Mouse (Mus musculus): ENCODE results near the gene Cept1.
"Not testable (repeated sequence)": the region's sequence is repeated elsewhere in the genome, so short reads cannot be mapped to it uniquely, and the experiment has no call there.

The Cept1 gene

DNA sequence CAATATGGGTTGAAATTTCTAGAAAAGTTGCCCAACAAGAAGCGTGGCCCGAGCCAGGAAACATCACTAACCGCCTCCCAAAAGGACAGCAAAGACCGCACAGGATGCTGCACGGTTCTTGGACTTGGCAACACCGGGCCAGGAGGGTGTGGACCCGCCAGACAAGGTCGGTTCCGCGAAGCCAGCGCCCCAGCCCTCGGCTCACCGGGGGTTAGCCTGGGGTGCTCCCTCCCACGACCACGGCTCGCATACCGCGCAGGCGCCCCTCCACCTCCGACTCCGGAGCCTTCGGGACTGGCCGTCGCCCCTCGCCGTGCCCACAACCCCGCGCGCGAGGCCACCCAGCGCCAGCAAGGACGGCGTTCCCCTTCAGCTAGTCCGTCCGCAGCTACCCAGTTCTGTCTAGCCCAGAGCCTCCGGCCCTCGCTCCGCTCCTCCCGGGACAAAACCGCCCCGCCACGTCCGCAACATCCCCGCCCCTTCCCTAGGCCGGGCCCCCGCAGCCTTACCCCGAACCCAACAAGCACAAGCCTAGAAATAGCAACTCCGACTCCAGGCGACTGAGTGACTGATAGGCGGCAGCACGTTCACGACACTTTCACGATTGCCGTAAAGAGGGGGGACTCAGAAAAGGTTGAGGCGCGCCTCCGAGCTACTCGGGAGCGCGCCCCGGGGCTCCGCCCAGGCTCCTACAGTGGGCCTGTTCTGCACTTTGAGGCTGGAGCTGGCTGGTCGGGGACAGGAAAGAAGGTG is at the start of gene Cept1, which contains the start of gene Dram2:
Gene Cept1 (minus strand): TSS at position 632 of the 753 bp plus-strand sequence.
Gene Dram2 (plus strand): TSS at position 628 of the 753 bp plus-strand sequence.
- DNase-seq (ENCODE audit: low spot score in 2 of 2), result peak; percentile 71 to 88

DNA sequence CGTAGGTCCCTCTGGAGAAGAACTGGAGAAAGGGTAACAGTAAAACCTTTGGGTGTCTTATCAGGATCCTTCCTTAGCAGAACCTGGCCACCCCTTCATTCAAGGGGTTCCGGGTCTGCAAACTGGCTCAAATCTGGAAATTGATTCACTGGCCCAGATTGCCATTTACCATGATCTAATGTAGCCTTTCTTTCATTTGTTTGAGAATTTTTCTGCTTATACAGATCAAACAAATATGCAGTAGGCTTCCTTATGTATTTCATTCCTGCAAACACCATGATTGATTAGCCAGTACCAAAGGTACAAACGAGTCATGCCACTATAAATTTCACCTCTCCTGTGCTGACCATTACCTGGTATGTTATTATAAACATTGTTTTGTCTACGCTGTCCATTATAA is 46.0 kb upstream of the Cept1 start:
- DNase-seq (ENCODE audit: low spot score in 2 of 2), result not testable (repeated sequence)

DNA sequence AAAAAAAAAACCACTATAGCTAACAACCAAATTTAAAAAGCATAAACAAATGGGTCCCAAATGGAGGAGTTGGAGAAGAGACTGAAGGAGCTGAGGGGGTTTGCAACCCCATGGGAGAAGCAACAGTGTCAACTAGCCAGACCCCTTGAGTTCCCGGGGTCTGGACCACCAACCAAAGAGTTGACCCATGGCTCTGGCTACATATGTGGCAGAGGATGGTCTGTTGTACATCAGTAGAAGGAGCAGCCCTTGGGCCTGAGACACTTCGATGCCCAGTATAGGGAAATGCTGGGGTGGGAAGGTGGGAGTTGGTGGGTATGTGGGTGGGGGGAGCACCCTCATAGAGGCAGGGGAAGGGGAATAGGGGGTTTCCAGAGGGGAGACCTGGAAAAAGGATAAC is 31.7 kb upstream of the Cept1 start:
- no peak for DNase-seq (ENCODE audit: low spot score in 2 of 2)

DNA sequence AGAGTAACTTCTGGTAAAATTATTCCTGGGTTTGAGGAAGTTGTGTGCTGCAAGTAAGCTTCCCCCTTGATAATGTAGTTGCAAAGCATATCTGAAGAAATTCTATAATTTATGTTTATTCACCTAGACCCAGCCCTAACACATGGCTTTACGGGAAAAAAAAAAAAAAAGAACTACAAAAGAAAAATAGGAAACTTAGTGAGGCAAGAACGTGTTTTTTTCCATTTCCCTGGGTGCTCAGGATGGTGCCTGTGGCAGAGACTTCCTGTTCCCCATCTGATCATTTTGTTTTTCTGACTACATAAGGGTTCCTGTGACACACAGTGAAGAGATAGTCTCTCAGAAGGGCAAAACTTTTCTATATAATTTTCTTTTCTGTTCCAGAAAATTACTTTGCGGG is 25.6 kb upstream of the Cept1 start:
- no peak for DNase-seq (ENCODE audit: low spot score in 2 of 2)

DNA sequence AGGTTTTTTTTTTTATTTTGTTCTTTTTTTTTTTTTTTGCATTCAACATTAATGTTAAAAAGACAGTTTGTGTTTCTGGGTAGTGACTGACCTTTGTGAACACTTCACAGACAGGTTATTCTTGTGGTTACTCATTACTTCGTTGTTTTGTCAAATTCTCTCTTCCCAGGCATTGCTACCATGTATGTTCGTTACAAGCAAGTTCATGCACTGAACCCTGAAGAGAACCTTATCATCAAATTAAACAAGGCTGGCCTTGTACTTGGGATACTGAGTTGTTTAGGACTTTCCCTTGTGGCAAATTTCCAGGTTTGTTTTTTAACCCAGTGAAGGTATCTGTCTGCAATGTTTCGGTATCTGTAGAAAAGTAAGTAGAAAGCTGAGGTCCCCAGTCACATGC is 18.3 kb upstream of the Cept1 start:
- DNase-seq (ENCODE audit: low spot score in 2 of 2), result no peak

DNA sequence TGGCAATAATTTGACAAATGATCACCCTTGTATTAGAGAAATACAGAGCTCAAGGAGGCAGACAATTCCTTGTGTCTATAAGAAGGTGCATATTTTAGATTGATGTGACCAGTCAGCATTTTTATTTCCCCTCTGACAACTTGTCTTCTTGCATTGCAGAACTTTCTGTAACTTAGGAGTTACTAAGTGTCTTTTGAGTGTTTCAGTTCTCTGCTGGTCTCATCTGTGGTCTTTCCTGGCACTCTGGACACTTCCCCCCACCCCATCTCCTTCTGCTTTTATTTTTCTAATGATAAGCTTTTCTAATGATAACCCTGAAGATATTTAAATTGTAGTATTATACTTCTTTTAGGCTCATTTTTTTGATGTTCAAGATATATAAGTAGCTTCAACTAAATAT is 10.7 kb upstream of the Cept1 start:
- DNase-seq (ENCODE audit: low spot score in 2 of 2), result no peak

DNA sequence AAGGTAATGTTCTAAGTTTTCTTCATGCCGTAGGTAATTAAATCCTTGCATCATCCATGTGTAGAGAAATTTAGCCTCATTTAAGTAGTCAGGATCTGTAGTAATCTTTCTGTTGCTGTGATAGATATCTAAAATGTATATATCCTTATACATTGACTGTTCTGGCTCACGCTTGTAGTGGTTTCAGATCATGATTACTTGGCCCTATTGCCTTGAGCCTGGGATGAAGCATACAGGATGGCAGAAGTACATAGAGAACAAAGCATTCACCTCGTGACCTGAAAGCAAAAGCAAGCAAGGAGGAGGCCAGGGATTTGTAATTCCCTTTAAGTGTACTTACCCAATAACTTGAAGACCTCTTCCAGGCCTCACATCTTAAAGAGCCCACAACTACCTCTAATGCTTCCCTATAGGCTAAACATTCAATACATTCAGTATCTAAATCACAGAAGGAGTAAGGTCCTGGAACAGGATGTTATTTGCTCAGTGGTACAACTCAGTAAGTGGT is 8.2 kb upstream of the Cept1 start:
- DNase-seq (ENCODE audit: low spot score in 2 of 2), result no peak

DNA sequence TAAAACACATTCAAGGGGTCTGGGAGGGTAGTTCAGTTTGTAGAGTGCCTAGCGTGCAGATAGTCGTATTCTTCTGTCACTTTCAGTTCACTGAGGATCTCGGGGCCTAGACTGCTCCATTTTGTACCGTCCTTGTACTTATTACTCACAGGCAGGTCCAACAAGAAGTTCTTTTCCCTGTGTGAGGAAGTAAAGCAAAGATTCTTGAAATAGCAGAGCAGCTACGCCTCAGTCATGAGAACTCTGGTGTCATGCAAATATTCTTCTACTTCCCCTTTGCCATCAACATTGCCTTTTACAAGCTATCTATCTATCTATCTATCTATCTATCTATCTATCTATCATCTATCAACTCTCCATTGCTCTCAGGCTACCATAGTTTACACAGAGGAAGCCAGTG is 5.8 kb upstream of the Cept1 start:
- no peak for DNase-seq (ENCODE audit: low spot score in 2 of 2)

DNA sequence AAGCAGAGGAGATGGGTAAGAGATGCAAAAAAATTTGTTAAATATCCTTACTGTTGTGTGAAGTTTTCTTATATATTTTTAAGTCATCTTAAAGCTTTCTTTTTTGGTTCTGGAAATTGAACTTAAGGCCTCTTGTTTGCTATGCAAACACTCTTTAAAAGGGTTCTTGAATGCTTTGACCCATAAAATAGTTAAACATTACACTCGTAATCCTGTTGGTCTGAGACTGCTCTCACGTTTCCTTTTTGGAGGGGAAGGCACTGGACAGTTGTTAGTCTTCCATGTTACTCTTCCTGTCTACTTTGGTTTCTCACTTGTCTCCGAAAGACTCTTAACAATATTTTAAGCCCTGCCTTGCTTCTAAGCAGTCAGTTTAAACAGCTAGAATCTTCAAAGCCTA is 1.4 kb upstream of the Cept1 start:
- DNase-seq (ENCODE audit: low spot score in 2 of 2), result no peak

DNA sequence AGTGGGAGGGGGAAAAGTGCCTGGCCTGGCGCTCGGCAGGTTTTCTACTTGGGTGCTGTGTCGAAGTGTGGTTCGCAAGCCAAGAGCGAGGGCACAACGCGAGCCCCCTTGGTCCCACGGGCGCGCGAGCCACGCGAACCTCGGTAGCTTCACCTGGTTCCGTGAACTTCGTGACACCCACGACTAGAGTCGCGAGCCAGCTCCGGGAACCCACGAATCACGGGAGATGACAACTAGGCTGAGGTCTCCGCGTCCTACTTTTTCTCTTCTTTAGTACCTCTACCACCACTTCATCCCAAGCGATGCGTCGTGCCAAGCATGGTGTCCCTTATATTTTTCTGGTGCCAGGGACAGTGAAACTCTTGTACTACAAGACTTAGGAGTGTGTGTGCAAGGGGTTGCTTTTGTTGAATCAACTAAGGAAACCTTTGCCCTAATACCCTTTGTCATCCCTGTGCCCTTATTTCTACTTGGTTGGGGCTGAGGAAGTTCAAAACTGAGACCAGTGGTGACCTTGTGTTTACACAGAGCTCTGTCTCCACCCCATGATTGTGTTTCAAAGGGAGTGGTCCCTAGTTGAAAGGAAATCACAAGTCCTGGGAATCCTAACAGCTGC is 430 bp upstream of the Cept1 start:
- DNase-seq (ENCODE audit: low spot score in 2 of 2), result no peak

DNA sequence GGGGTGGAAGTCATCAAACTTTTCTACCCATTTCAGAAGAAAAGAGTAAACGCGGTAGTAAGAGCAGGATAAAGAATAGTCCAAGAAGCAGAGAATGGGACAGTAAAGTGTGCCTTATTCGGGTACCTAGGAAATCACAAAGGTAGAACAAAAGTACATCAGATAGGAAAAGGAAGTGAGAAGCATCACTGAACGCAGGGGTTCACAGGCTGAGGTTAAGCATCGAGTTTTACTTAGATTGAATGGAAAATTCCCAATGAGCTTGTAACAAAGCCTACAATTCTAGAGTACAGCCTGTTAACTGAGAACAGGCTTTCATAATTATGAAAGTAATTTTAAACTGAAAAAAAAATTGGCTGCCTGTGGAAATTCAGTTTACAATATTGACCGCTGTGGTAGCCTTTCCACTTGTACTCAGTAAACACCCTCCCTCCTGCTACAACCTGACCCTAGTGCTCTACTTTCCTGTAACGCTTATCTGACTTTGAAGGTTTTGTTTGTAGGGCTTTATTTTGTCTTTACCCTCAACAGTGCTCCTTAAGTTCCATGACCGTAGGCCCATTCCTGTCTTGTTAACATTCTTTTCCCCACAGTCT is 2.8 kb downstream of the Cept1 start:
- DNase-seq (ENCODE audit: low spot score in 2 of 2), result no peak

DNA sequence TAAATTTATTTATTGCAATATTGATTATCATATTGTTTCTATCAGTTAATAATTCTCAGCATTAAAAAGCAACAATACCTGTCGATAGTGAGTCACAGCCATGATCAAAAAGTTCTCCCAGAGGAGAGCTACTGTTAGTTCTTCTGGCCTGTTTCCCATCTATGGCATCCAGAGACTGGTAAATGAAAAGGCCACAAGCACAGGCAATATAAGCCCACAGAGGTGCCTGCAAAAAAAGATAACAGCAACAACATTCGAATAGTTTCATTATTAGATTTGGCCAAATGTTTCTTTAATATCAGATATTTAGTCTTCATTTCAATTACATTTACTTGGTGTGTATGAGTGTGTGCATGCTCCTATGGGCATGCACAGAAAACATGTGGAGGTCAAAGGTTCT is 14.3 kb downstream of the Cept1 start:
- DNase-seq (ENCODE audit: low spot score in 2 of 2), result no peak

DNA sequence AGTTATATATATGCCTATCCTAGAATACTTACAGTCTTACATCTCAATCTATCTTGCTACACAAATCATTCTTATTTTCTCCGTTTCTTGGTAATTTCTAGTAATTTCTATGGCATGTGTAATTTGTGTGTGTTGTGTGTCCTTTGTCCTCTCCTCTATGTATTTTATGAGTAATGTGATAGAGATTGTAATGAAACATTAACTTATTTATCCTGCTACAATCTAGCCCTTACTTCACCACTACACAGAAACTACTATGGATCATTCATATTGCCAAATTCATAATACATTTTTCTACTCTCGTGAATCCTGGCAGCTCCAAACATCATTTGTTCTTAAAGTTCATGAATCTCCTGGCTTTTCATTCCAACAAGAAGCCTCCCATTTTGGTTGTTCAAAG is 19.6 kb downstream of the Cept1 start:
- no peak for DNase-seq (ENCODE audit: low spot score in 2 of 2)

DNA sequence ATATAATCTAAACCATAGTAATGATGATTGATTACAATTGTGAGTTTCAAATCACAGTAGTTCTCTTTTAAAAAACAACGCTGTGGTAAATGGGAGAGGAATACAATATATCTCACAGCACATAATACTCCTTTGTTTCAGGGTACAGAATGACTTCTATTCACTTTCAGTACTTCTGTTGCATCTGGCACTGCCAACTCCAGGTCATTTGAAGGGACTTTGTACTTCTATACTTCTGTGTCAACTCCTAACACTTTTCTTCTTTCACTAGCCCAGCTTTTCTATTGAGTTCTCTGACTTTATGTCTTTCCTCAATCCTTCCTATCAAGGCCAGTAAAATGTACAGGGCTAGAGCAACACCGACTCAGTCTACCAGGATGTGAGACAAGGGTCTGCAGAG is 21.2 kb downstream of the Cept1 start:
- no peak for DNase-seq (ENCODE audit: low spot score in 2 of 2)

DNA sequence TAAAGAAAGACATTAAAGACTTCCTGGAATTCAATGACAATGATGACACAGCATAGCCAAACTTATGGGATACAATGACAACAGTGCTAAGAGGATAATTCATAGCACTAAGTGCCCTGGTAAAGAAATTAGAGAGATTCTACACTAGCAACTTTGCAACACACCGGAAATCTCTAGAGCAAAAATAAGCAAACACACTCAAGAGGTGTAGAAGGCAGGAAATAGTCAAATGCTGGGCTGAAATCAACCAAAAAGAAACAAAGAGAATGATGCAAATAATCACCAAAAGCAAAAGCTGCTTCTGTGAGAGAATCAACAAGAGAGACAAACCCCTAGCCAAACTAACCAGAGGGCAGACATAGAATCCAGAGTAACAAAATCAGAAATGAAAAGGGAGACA is 24.9 kb downstream of the Cept1 start:
- DNase-seq (ENCODE audit: low spot score in 2 of 2), result no peak

DNA sequence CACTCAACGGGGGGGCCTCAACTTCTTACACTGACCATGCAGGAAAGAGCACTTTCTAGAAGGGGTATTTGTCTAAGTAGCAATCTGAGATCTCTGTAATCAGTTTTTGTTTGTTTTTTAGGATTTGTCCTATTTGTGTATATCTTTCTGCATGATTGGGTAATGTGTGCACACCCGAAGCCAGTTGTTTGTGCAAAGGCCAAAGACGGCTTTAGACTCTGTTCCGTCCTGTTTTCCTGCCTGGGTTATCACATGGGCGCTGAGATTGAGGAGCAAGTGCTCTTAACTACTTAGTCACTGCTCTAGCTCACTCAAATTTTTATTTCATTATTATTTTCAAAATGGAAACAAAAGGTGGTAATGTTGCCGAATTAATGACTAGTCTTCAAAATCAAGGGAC is 32.6 kb downstream of the Cept1 start:
- DNase-seq (ENCODE audit: low spot score in 2 of 2), result no peak

DNA sequence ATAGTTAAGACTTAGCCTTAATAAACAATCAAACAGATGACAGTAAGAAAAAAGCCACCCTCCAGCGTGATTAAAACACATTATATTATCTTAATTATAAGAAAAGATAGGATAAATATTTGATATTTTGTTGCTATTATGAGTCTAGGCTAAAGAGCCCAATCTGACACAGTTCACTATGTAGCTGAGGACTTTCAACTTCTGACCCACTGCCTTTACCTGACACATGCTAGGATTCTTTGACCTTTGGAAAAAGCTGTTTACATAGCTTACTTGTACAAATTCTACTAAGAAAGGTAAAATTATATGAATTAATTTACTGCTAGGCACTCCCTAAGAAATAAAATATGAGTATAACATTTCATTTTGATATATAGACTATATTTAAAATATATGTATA is 36.9 kb downstream of the Cept1 start:
- DNase-seq (ENCODE audit: low spot score in 2 of 2), result no peak

DNA sequence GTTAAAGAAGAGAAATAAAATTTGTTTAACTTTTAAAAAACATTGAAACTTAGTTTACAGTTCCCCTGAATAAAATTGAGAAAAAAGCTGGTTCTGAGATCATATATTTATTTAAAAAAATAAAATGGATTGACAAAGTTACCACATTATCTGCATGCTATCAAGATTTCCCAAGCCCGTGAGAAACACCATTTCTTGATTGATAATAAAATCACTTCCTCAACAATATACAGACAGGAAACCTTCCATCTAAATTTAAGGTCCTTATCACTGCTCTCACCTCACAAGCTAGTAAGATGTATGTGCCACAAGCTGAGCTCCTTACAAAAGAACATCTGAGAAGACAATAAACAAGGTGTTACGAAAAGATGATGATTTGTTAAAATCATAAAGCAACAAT is 44.7 kb downstream of the Cept1 start:
- no peak for DNase-seq (ENCODE audit: low spot score in 2 of 2)

DNA sequence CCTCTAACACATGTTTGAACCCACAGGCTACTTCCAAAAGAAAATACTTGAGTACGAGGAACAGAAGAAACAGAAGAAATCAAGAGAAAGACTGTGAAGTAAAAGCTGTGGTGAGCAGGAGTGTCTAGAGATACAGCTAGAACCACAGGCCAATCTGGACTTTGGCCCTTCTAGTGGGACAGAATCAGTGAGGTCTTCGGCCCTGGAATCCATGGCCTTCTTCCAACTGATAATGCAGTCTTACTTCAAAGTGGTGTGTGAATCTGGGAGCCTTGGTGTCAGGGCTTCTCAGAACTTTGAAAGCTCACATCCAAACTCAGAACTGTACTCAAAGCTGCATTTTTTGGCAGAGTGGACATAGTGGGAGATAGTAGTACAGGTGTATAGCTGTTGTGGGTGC is 47.1 kb downstream of the Cept1 start:
- DNase-seq (ENCODE audit: low spot score in 2 of 2), result no peak

DNA sequence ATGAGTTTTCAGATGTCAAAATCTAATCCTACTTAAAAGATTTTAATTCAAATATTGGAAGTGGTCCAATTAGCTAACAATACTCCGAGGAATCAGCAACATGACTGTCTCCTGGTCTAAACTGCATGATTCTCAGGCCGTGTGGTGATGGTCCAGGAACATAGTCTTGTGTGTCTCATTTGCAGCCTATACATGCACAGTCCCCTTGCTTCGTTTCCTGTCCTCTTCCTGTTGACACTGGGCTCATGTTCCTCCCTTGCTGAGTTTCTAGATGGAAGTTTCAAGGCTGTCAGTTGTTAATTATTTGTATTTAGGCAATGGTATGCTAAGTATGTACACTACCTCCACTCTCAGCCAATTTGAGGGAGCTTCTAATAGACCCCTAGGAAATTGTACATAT is 50.6 kb downstream of the Cept1 start:
- DNase-seq (ENCODE audit: low spot score in 2 of 2), result no peak

DNA sequence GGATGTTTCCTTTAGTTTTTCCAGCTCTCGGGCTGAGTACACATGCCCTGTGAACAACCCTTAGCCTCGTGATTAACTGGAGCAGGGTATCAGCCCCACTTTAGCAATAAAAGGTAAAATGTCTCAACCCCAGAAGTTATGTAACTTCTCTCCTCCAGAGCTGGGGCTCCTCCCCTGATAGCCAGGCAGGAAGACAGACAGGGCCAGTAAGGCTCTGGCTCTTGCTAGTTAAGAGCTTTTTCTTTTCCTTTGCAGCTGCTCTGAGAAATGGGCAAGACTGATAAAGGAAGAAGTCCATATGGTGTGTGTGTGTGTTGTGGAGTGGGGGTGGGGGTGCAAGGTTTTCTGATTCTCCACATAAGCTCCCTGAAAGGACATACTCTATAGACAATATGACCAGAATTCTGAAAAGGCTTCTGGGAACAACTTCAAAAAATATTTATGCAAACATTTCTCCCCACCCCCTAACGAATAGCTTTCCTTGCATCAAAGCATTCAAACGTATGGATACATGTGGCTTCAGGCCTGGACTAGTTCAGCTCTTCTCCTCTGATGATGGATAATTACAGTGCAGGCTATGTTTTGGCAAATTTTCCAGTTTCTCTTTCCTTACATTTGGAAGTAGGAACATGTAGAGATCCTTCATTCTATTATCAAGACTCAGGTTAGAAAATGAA is 51.4 kb downstream of the Cept1 start:
- no peak for DNase-seq (ENCODE audit: low spot score in 2 of 2)

DNA sequence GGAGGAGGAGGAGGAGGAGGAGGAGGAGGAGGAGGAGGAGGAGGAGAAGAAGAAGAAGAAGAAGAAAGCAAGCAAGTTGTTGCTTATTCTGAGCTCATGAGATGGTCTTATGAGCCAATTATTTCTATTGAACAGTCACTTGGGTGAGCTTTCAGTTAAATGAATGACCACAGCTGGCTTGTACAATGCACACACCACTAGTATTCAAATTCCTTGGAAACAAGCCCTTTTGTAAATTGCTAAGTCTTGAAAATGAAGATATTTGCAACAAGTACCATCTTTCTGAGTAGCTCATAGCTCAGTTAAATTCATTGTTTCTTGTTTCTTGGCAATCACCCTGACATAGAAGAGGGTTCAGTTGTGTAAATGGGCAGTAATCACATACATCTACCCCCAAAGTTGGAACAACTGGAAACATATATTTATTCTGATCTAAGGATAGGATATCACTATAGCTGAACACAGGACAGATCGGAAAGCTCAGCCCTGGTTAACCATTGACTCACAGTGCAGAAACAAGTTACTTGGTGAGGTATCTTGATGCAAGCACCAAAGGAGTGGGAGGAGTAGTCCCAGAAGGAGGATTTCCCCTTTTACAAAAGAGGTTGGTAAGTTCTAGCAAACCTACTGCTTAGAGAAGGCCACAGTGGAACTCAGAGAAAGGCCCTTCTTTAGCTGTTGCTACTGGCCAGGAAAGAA is 52.1 kb downstream of the Cept1 start:
- DNase-seq (ENCODE audit: low spot score in 2 of 2), result no peak
